Mouse (Mus musculus) liver, adult 2 months (tissue): Measurements from ENCODE around the gene Zfp760.
"Not testable (repeated sequence)": the region's sequence is repeated elsewhere in the genome, so short reads cannot be mapped to it uniquely, and the experiment has no call there.

Source experiments
- CTCF ChIP-seq: fragments of 200-500 bp; IDR thresholded peaks from 2 replicates; pipeline ENCODE4 v1.5.1; 2011; ENCODE audit warnings: low read depth, low read length, control low read depth
- POLR2A ChIP-seq: fragments of 200-500 bp; IDR thresholded peaks from 2 replicates; pipeline ENCODE4 v1.6.1; 2011; ENCODE audit warnings: low read length, control low read depth; ENCODE audit not compliant: insufficient read depth; ENCODE audit errors: extremely low read depth

DNA sequence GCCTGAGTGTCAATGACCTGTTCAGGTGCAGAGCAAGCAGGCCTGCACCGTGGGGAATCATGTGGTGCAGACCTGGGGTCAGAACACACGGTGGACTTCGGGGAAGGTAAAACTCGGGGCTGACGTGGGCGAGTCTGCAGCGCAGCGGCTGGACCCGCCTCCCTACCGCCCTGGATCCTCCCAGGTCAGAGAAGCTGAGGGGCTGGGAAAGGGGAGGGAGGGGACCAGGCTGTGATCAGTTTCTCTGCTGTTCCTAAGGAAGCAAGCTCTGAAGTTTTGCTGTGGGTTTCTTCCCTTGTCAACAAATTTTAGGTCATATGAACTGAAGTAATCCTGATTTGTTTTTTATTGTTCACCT lies 27.5 kb upstream of the Zfp760 start:
- not testable (repeated sequence) for TF ChIP-seq POLR2A, CTCF
